Mouse (Mus musculus) CH12.LX (cell line): ENCODE data around the gene Caly. TPM values are rescaled to one million over a fixed set of nuclear protein-coding genes. Genes with fewer than 3 reads are reported as not detected.

Experiments used
- DNase-seq: peaks from one replicate; pipeline ENCODE4 v3.0.0-alpha.2; 2013; ENCODE audit errors: extremely low read depth
- H3K27ac ChIP-seq: 2 replicates; pipeline ENCODE4 v1.5.1; 2012; ENCODE audit warnings: low read depth, mild to moderate bottlenecking, control low read depth, moderate library complexity; ENCODE audit not compliant: insufficient read depth
- H3K27me3 ChIP-seq: replicated peaks from 2 replicates; pipeline ENCODE3; 2012; ENCODE audit warnings: inconsistent platforms
- H3K36me3 ChIP-seq, 2 experiments: replicated peaks in 1 of 2; 2 replicates each; pipeline versions ENCODE3 to v1.6.1; 2012; ENCODE audit warnings: inconsistent platforms in 1 of 2, low read length in 1 of 2, mild to moderate bottlenecking in 1 of 2, mixed read lengths in 1 of 2, moderate library complexity in 1 of 2; ENCODE audit not compliant: control insufficient read depth in 1 of 2, insufficient read depth in 1 of 2
- H3K4me1 ChIP-seq, 2 experiments: 2 replicates each; pipeline ENCODE4 v1.6.1; 2012; ENCODE audit warnings: inconsistent platforms in 1 of 2, moderate library complexity in 1 of 2; ENCODE audit not compliant: insufficient read depth in 2 of 2, control insufficient read depth in 1 of 2
- H3K4me2 ChIP-seq: 2 replicates; pipeline ENCODE4 v1.6.1; 2012; ENCODE audit warnings: low read depth, mild to moderate bottlenecking, control low read depth; ENCODE audit not compliant: poor library complexity, insufficient read depth, severe bottlenecking
- H3K4me3 ChIP-seq, 3 experiments: fragments of 150-350 bp in 1 of 3; sonication (generic) in 1 of 3; replicated peaks in 1 of 3; 2 replicates each; pipeline versions ENCODE3 to v1.5.1; 2011 to 2012; ENCODE audit warnings: low read depth in 2 of 3, low read length in 2 of 3, mild to moderate bottlenecking in 2 of 3, moderate library complexity in 2 of 3, control low read depth in 1 of 3, improper control_type of control experiment in 1 of 3, inconsistent platforms in 1 of 3, mixed read lengths in 1 of 3; ENCODE audit not compliant: poor library complexity in 1 of 3
- H3K79me2 ChIP-seq: replicated peaks from 2 replicates; pipeline ENCODE4 v1.6.1; 2012; ENCODE audit warnings: mild to moderate bottlenecking, moderate library complexity; ENCODE audit not compliant: control insufficient read depth, poor library complexity, insufficient read depth, severe bottlenecking; ENCODE audit errors: extremely low read depth
- H3K9ac ChIP-seq: 2 replicates; pipeline ENCODE4 v1.6.1; 2012; ENCODE audit warnings: low read depth, mild to moderate bottlenecking, control low read depth, moderate library complexity; ENCODE audit not compliant: insufficient read depth
- H3K9me3 ChIP-seq: replicated peaks from 2 replicates; pipeline ENCODE3; 2012; ENCODE audit warnings: low read length, inconsistent platforms, mixed read lengths
- BHLHE40 ChIP-seq: IDR thresholded peaks from 2 replicates; pipeline ENCODE4 v1.6.1; 2011; ENCODE audit warnings: mild to moderate bottlenecking, low read depth, low read length, improper control_type of control experiment
- CHD1 ChIP-seq: IDR thresholded peaks from 2 replicates; pipeline ENCODE4 v1.6.1; 2012; ENCODE audit warnings: low read depth, low read length, improper control_type of control experiment, inconsistent platforms
- CHD2 ChIP-seq: IDR thresholded peaks from 2 replicates; pipeline ENCODE4 v1.6.1; 2011; ENCODE audit warnings: low read length, improper control_type of control experiment
- CTCF ChIP-seq, 2 experiments: IDR thresholded peaks in 1 of 2; conservative IDR thresholded peaks in 1 of 2; 2 replicates each; pipeline ENCODE4 v1.5.1; 2011 to 2012; ENCODE audit warnings: low read depth in 2 of 2, low read length in 2 of 2, improper control_type of control experiment in 1 of 2, inconsistent platforms in 1 of 2, mild to moderate bottlenecking in 1 of 2, moderate library complexity in 1 of 2
- EP300 ChIP-seq: IDR thresholded peaks from 2 replicates; pipeline ENCODE4 v1.6.1; 2011; ENCODE audit warnings: low read length, improper control_type of control experiment
- ETS1 ChIP-seq: conservative IDR thresholded peaks from 2 replicates; pipeline ENCODE4 v1.6.1; 2012; ENCODE audit warnings: low read depth, mild to moderate bottlenecking, inconsistent platforms, low read length, improper control_type of control experiment, moderate library complexity
- GABPA ChIP-seq: IDR thresholded peaks from 2 replicates; pipeline ENCODE4 v1.6.1; 2012; ENCODE audit warnings: low read depth, low read length, improper control_type of control experiment, inconsistent platforms; ENCODE audit not compliant: insufficient replicate concordance
- JUN ChIP-seq: IDR thresholded peaks from 2 replicates; pipeline ENCODE4 v1.6.1; 2011; ENCODE audit warnings: low read depth, mild to moderate bottlenecking, low read length, improper control_type of control experiment, moderate library complexity; ENCODE audit not compliant: insufficient read depth
- JUND ChIP-seq: conservative IDR thresholded peaks from 2 replicates; pipeline ENCODE4 v1.6.1; 2011; ENCODE audit warnings: low read depth, low read length, improper control_type of control experiment
- KAT2A ChIP-seq: IDR thresholded peaks from 2 replicates; pipeline ENCODE4 v1.6.1; 2012; ENCODE audit warnings: low read length, improper control_type of control experiment, inconsistent platforms; ENCODE audit not compliant: insufficient replicate concordance
- MAFK ChIP-seq: IDR thresholded peaks from 2 replicates; pipeline ENCODE4 v1.6.1; 2011; ENCODE audit warnings: low read length, improper control_type of control experiment; ENCODE audit not compliant: insufficient replicate concordance
- MAX ChIP-seq: IDR thresholded peaks from 2 replicates; pipeline ENCODE4 v1.6.1; 2011; ENCODE audit warnings: low read length, improper control_type of control experiment
- MAZ ChIP-seq: IDR thresholded peaks from 2 replicates; pipeline ENCODE4 v1.6.1; 2012; ENCODE audit warnings: low read depth, mild to moderate bottlenecking, inconsistent platforms, low read length, improper control_type of control experiment, moderate library complexity
- MEF2A ChIP-seq: IDR thresholded peaks from 2 replicates; pipeline ENCODE4 v1.6.1; 2014; ENCODE audit warnings: low read depth, mild to moderate bottlenecking, inconsistent platforms, low read length, improper control_type of control experiment, borderline replicate concordance
- MYC ChIP-seq: IDR thresholded peaks from 2 replicates; pipeline ENCODE4 v1.6.1; 2011; ENCODE audit warnings: low read depth, mild to moderate bottlenecking, improper control_type of control experiment, low read length
- NELFE ChIP-seq: IDR thresholded peaks from 2 replicates; pipeline ENCODE4 v1.6.1; 2011; ENCODE audit warnings: low read depth, low read length, improper control_type of control experiment
- NRF1 ChIP-seq: IDR thresholded peaks from 2 replicates; pipeline ENCODE4 v1.6.1; 2014; ENCODE audit warnings: low read depth, mild to moderate bottlenecking, inconsistent platforms, low read length, improper control_type of control experiment, moderate library complexity
- PAX5 ChIP-seq: IDR thresholded peaks from 2 replicates; pipeline ENCODE4 v1.6.1; 2012; ENCODE audit warnings: low read length, inconsistent platforms, mixed read lengths
- POLR2A ChIP-seq: IDR thresholded peaks from 2 replicates; pipeline ENCODE4 v1.6.1; 2011; ENCODE audit warnings: low read depth, mild to moderate bottlenecking, improper control_type of control experiment, low read length
- RAD21 ChIP-seq: IDR thresholded peaks from 2 replicates; pipeline ENCODE4 v1.6.1; 2011; ENCODE audit warnings: low read depth, mild to moderate bottlenecking, low read length, improper control_type of control experiment, moderate library complexity
- RCOR1 ChIP-seq: conservative IDR thresholded peaks from 2 replicates; pipeline ENCODE4 v1.6.1; 2012; ENCODE audit warnings: low read depth, mild to moderate bottlenecking, inconsistent platforms, low read length, improper control_type of control experiment
- SIN3A ChIP-seq: IDR thresholded peaks from 2 replicates; pipeline ENCODE4 v1.6.1; 2012; ENCODE audit warnings: low read length, improper control_type of control experiment, inconsistent platforms
- SMC3 ChIP-seq: IDR thresholded peaks from 2 replicates; pipeline ENCODE4 v1.6.1; 2011; ENCODE audit warnings: low read depth, low read length, improper control_type of control experiment
- TCF12 ChIP-seq: IDR thresholded peaks from 2 replicates; pipeline ENCODE4 v1.6.1; 2014; ENCODE audit warnings: low read depth, mild to moderate bottlenecking, inconsistent platforms, low read length, improper control_type of control experiment
- UBTF ChIP-seq: IDR thresholded peaks from 2 replicates; pipeline ENCODE4 v1.6.1; 2012; ENCODE audit warnings: low read depth, mild to moderate bottlenecking, inconsistent platforms, low read length, improper control_type of control experiment, moderate library complexity
- USF1 ChIP-seq: IDR thresholded peaks from 2 replicates; pipeline ENCODE4 v1.6.1; 2014; ENCODE audit warnings: low read depth, mild to moderate bottlenecking, inconsistent platforms, low read length, improper control_type of control experiment
- ZC3H11A ChIP-seq: IDR thresholded peaks from 2 replicates; pipeline ENCODE4 v1.6.1; 2012; ENCODE audit warnings: low read depth, mild to moderate bottlenecking, inconsistent platforms, low read length, improper control_type of control experiment
- ZKSCAN1 ChIP-seq: IDR thresholded peaks from 2 replicates; pipeline ENCODE4 v1.6.1; 2012; ENCODE audit warnings: low read depth, inconsistent platforms, low read length, improper control_type of control experiment, borderline replicate concordance
- ZNF384 ChIP-seq: IDR thresholded peaks from 2 replicates; pipeline ENCODE4 v1.6.1; 2012; ENCODE audit warnings: low read depth, low read length, improper control_type of control experiment, inconsistent platforms
- dilution Hi-C: fragments of 300-500 bp; cut with MboI; formaldehyde crosslinking; loops from 2 replicates; pipeline ENCODE4 v1.14.3; 2020; ENCODE audit warnings: low sequenced_read_pairs; ENCODE audit not compliant: extremely low pct_unique_long_range_greater_than_20kb, extremely low pct_ligation_motif_present
- in situ Hi-C: fragments of 300-500 bp; cut with MboI; formaldehyde crosslinking; loops from 3 replicates; pipeline ENCODE4 v1.14.3; 2019; ENCODE audit warnings: low sequenced_read_pairs, low pct_ligation_motif_present, low pct_unique_long_range_greater_than_20kb, mixed read lengths
- polyA plus RNA-seq: library from polyadenylated mRNA; unstranded; fragments of >175 nt; gene quantifications from 2 replicates; pipeline ENCODE4 v1.2.1, GENCODE M21; 2012; ENCODE audit warnings: low read depth; ENCODE audit not compliant: insufficient read length
- total RNA-seq, 2 experiments: library from RNA; depleted of rRNA; stranded (reverse); fragments of 300-350 nt in 1 of 2; fragments of >200 nt in 1 of 2; gene quantifications; 2 replicates each; pipeline ENCODE4 v1.2.3; 2012 to 2014

Caly gene
- total and polyA plus RNA-seq, 3 experiments, result not detected

GRCm38 (mm10) chr7:140122765-140123164, 40.4 kb upstream of the Caly start:
- in situ Hi-C loops (no loop called here), dilution Hi-C loops (no loop called here)
- DNase-seq, result no peak
- Histone ChIP-seq H3K4me2 (peak overlapping the region; percentile 67), H3K79me2 (peaks cover 3% of the 10 kb centered on the region), H3K36me3 (peaks cover 0 to 8% of the 10 kb centered on the region in 2 experiments), H3K9ac (peak overlapping the region; percentile 8), H3K4me1 (peaks cover 22 to 78% of the 10 kb centered on the region in 2 experiments), H3K4me3 (peak overlapping the region in 2 of 3 experiments; percentile 2 to 12), H3K27ac (peak overlapping the region; percentile 82), H3K9me3 (no peaks in the 10 kb centered on the region), H3K27me3 (no peaks in the 10 kb centered on the region)
- TF ChIP-seq ETS1 (peak; percentile 28; the same call in 1 of the 2 replicates), JUND (no peak), CHD1 (peak; percentile 67; the same call in 1 of the 2 replicates)

GRCm38 (mm10) chr7:140121338-140121910, 39.1 kb upstream of the Caly start:
- in situ Hi-C loops (no loop called here), dilution Hi-C loops (no loop called here)
- Histone ChIP-seq H3K9ac (no peak overlapping the region), H3K27me3 (no peaks in the 10 kb centered on the region), H3K9me3 (no peaks in the 10 kb centered on the region), H3K27ac (peak overlapping the region; percentile 51), H3K4me3 (no peak overlapping the region), H3K4me1 (peaks cover 18 to 70% of the 10 kb centered on the region in 2 experiments), H3K36me3 (peaks cover 0 to 6% of the 10 kb centered on the region in 2 experiments), H3K4me2 (peak overlapping the region; percentile 30), H3K79me2 (no peaks in the 10 kb centered on the region; the same call in none of the 2 replicates)
- TF ChIP-seq JUN (no peak), BHLHE40 (peak; percentile 37; the same call in 1 of the 2 replicates), MAFK (0 out of 2 replicates have a peak, but pooled peaks have one; percentile 18), RAD21 (no peak), ZKSCAN1 (no peak), ZC3H11A (no peak), CTCF (conservative IDR thresholded peaks at IDR 0.05 in 1 of 2, IDR thresholded peaks at IDR 0.05 in 1 of 2; ENCODE audit: low read depth in 2 of 2, low read length in 2 of 2) (no peak), MEF2A (0 out of 2 replicates have a peak, but pooled peaks have one; percentile 19), MAX (no peak), KAT2A (no peak), CHD1 (0 out of 2 replicates have a peak, but pooled peaks have one; percentile 76), MAZ (no peak), UBTF (no peak), PAX5 (no peak), RCOR1 (no peak), NELFE (no peak), ETS1 (peak; percentile 58), NRF1 (no peak), MYC (no peak; the same call in 1 of the 2 replicates), USF1 (no peak), ZNF384 (peak; percentile 47; the same call in 1 of the 2 replicates), GABPA (no peak), EP300 (no peak; the same call in 1 of the 2 replicates), SIN3A (0 out of 2 replicates have a peak, but pooled peaks have one; percentile 33), SMC3 (no peak), CHD2 (no peak), TCF12 (peak; percentile 65), POLR2A (no peak)
- DNase-seq, result no peak
